8 mouse cellular contexts compared by ENCODE assay signal in genomic region chr4:155163320-155163651, GRCm38 (mm10). TPM values are rescaled to one million over a fixed set of nuclear protein-coding genes. Genes with fewer than 3 reads are reported as not detected.
A peak's percentile ranks its signal among the peaks of the same experiment; 100 is the strongest.
DNase-seq lines count a peak whose midpoint lies in the region; ATAC-seq and TF ChIP-seq lines count a peak whose summit lies in the region.

No protein-coding gene starts in this region.

- 0 out of 2 replicates have a peak overlapping the region, but pooled peaks have one; percentile 25 for H3K27ac ChIP-seq in forebrain, embryonic 12.5 days
- no peak overlapping the region for H3K27ac ChIP-seq in forebrain, postnatal 0 days (ENCODE audit: low read depth, low read length)
- H3K27ac ChIP-seq in hindbrain, embryonic 15.5 days (replicated peaks), result 0 out of 2 replicates have a peak overlapping the region, but pooled peaks have one; percentile 5

- TF ChIP-seq POLR2A in myocyte (IDR thresholded peaks at IDR 0.05; ENCODE audit: insufficient read length, low read depth), result no peak

- H3K79me2 ChIP-seq in myocyte (ENCODE audit: control insufficient read depth, insufficient read depth), result peaks cover 78% of the 10 kb centered on the region

- no peak overlapping the region for H3K4me3 ChIP-seq in forebrain, embryonic 12.5 days (replicated peaks)
- H3K4me3 ChIP-seq in forebrain, postnatal 0 days (ENCODE audit: low read depth, low read length), result no peak overlapping the region
- H3K4me3 ChIP-seq in hindbrain, embryonic 15.5 days, result no peak overlapping the region
- no peak overlapping the region for H3K4me3 ChIP-seq in myocyte

- peaks cover 43% of the 10 kb centered on the region for H3K4me1 ChIP-seq in forebrain, embryonic 12.5 days
- no peaks in the 10 kb centered on the region for H3K4me1 ChIP-seq in forebrain, postnatal 0 days (ENCODE audit: insufficient read depth)
- peaks cover 55% of the 10 kb centered on the region for H3K4me1 ChIP-seq in hindbrain, embryonic 15.5 days (replicated peaks)

- DNase-seq in forebrain, postnatal 0 days, result no peak
- DNase-seq in lung, postnatal 36 days, result peak; percentile 44
- DNase-seq in lung, postnatal 14 days, result no peak
- DNase-seq in gastrocnemius, postnatal 10 days, result no peak

- H3ac ChIP-seq in myocyte (ENCODE audit: control insufficient read depth, insufficient read length), result no peak overlapping the region

- H3K4me2 ChIP-seq in forebrain, embryonic 12.5 days, result no peak overlapping the region
- no peak overlapping the region for H3K4me2 ChIP-seq in forebrain, postnatal 0 days (ENCODE audit: low read depth)
- H3K4me2 ChIP-seq in hindbrain, embryonic 15.5 days, result no peak overlapping the region
- peak overlapping the region; percentile 71 for H3K4me2 ChIP-seq in myocyte (ENCODE audit: low read depth)

- 65% methylated on average over 4 of the region's 4 CpGs for WGBS in forebrain, embryonic 12.5 days
- WGBS in forebrain, postnatal 0 days, result 58% methylated on average over 4 of the region's 4 CpGs
- 40% methylated on average over 3 of the region's 4 CpGs for WGBS in hindbrain, embryonic 15.5 days

- 0 out of 2 replicates have a peak overlapping the region, but pooled peaks have one; percentile 33 for H3K9ac ChIP-seq in forebrain, embryonic 12.5 days
- H3K9ac ChIP-seq in forebrain, postnatal 0 days, result no peak overlapping the region
- no peak overlapping the region for H3K9ac ChIP-seq in hindbrain, embryonic 15.5 days

- no peaks in the 10 kb centered on the region for H3K9me3 ChIP-seq in forebrain, embryonic 12.5 days
- no peaks in the 10 kb centered on the region for H3K9me3 ChIP-seq in forebrain, postnatal 0 days (ENCODE audit: low read length)
- H3K9me3 ChIP-seq in hindbrain, embryonic 15.5 days, result no peaks in the 10 kb centered on the region

- no peaks in the 10 kb centered on the region for H3K27me3 ChIP-seq in forebrain, embryonic 12.5 days
- H3K27me3 ChIP-seq in forebrain, postnatal 0 days (ENCODE audit: insufficient read depth, low read length), result no peaks in the 10 kb centered on the region
- H3K27me3 ChIP-seq in hindbrain, embryonic 15.5 days, result no peaks in the 10 kb centered on the region
- no peaks in the 10 kb centered on the region for H3K27me3 ChIP-seq in myocyte (ENCODE audit: control insufficient read depth, insufficient read depth, insufficient read length)

- no peak for TF ChIP-seq CTCF in forebrain, postnatal 0 days (IDR thresholded peaks at IDR 0.05; ENCODE audit: low read depth)

- no peak for ATAC-seq in forebrain, embryonic 12.5 days (ENCODE audit: low FRiP score)
- no peak for ATAC-seq in forebrain, postnatal 0 days
- ATAC-seq in hindbrain, embryonic 15.5 days (ENCODE audit: low FRiP score, low read depth), result no peak
- ATAC-seq in megakaryocyte-erythroid progenitor cell, adult 5-6 weeks (replicated peaks; ENCODE audit: low FRiP score, low TSS enrichment, poor library complexity, severe bottlenecking), result no peak

- peaks cover 15% of the 10 kb centered on the region for H3K36me3 ChIP-seq in forebrain, embryonic 12.5 days (replicated peaks)
- peaks cover 18% of the 10 kb centered on the region for H3K36me3 ChIP-seq in forebrain, postnatal 0 days (ENCODE audit: insufficient read depth)
- peaks cover 7% of the 10 kb centered on the region for H3K36me3 ChIP-seq in hindbrain, embryonic 15.5 days
- peaks cover 23% of the 10 kb centered on the region for H3K36me3 ChIP-seq in myocyte (ENCODE audit: control insufficient read depth, insufficient read depth)

TF ChIP-seq in myocyte, 11 proteins besides CTCF, POLR2A, EP300 and RAD21:
- peak; percentile 96 for TF ChIP-seq TCF12 (IDR thresholded peaks at IDR 0.05; ENCODE audit: insufficient read depth, poor library complexity, severe bottlenecking)
- TF ChIP-seq SRF (IDR thresholded peaks at IDR 0.05; ENCODE audit: control insufficient read depth, insufficient read length, low read depth), result no peak
- TF ChIP-seq MYOG (IDR thresholded peaks at IDR 0.05; ENCODE audit: control insufficient read depth in 1 of 3, insufficient read depth in 1 of 3, insufficient read length in 2 of 3, low read depth in 2 of 3), result peak; percentile 42 to 98 (median 93)
- TF ChIP-seq TCF3 (IDR thresholded peaks at IDR 0.05; ENCODE audit: insufficient read length, low read depth), result peak; percentile 88
- TF ChIP-seq MAX (IDR thresholded peaks at IDR 0.05; ENCODE audit: low read depth), result no peak
- TF ChIP-seq MYOD1 (IDR thresholded peaks at IDR 0.05; ENCODE audit: control insufficient read depth in 1 of 3, insufficient read length in 2 of 3, low read depth in 2 of 3), result peak in 2 of 3 experiments; percentile 97 to 99
- no peak for TF ChIP-seq REST (IDR thresholded peaks at IDR 0.05; ENCODE audit: insufficient read depth, insufficient read length)
TF ChIP-seq in myocyte: peak in this region for 4.

RNA-seq across cellular contexts. Expression of gene Ski, which starts 59.1 kb away (rescaled TPM):
- polyA plus RNA-seq in forebrain, embryonic 12.5 days (2016; fragmentation: Nextera tagmentation; extraction: Ambion mirVana), result 12.3 and 14.2 TPM in 2 replicates
- total RNA-seq in forebrain, postnatal 0 days (2014; rRNA removed), result 66.9 and 68.7 TPM in 2 replicates
- 11.7 and 12.2 TPM in 2 replicates for polyA plus RNA-seq in forebrain, postnatal 0 days (2015; fragmentation: Nextera tagmentation; extraction: Ambion mirVana)
- 11.3 and 11.9 TPM in 2 replicates for polyA plus RNA-seq in hindbrain, embryonic 15.5 days (2015; fragmentation: Nextera tagmentation; extraction: Ambion mirVana)
- 54.5 TPM for polyA plus RNA-seq in myocyte (2012; fragmentation: generic; extraction: Trizol)
- total RNA-seq in megakaryocyte-erythroid progenitor cell, adult 5-6 weeks (2014; fragmentation: Nextera tagmentation), result 16.3 and 16.4 TPM in 2 replicates
- total RNA-seq in megakaryocyte-erythroid progenitor cell, adult 5-6 weeks (2017), result 6.7 and 7.7 TPM in 2 replicates
- 10 to 100 TPM; 68.1 to 79.6 TPM for total RNA-seq in gastrocnemius, postnatal 10 days (2021)
